Mouse (Mus musculus): ENCODE results near the gene Mrps11.

DNA sequence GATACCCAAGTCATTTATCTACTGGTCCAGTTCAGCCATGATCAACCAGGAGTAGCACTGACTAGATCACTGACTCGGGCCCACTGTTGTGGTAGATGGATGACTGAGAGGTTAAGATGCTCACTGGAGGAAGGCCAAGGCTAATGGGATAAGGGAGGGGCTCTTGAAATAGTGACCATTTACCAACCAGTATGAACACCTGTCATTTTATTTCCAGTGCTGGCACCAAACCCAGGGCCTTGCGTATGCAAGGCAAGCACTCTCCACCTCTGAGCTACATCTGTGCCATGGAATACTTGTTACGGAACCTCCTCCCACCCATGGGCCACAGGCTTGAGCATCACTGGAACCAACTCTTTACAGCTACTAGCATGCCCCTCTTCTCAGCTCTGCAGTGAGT is 19.1 kb upstream of the Mrps11 start:
- TF ChIP-seq CTCF (IDR thresholded peaks at IDR 0.05), result no peak
- no peak for TF ChIP-seq POLR2A (IDR thresholded peaks at IDR 0.05; ENCODE audit: insufficient read depth, low read depth, low read length)
- TF ChIP-seq EP300 (IDR thresholded peaks at IDR 0.05; ENCODE audit: insufficient read depth, low read depth, low read length), result no peak

All from heart, adult 2 months (tissue).